Mouse (Mus musculus) midbrain, embryonic 16.5 days (tissue): ENCODE measurements at regions not wholly inside any gene's neighbourhood (a gene's known extent, or its start where the extent isn't known, plus 50 kb on each side); places are given as distances from the start of the nearest gene placed in this dataset.

Source experiments
- ATAC-seq: fragments of 200-750 bp; cut with Nextera tagmentation; 2 replicates; pipeline ENCODE4 v1.8.0; 2017; ENCODE audit warnings: moderate TSS enrichment
- H3K27ac ChIP-seq: fragments of 300-500 bp; sonication (generic); 2 replicates; pipeline ENCODE4 v1.5.1; 2014; ENCODE audit warnings: mild to moderate bottlenecking, low read length, mixed read lengths
- H3K27me3 ChIP-seq: fragments of 300-500 bp; sonication (generic); 2 replicates; pipeline ENCODE4 v1.6.1; 2014; ENCODE audit warnings: low read depth, low read length, mixed read lengths; ENCODE audit not compliant: control insufficient read depth, insufficient read depth
- H3K36me3 ChIP-seq: fragments of 300-500 bp; sonication (generic); 2 replicates; pipeline ENCODE4 v1.6.1; 2014; ENCODE audit warnings: mild to moderate bottlenecking, low read length, moderate library complexity, mixed read lengths; ENCODE audit not compliant: control insufficient read depth, insufficient read depth
- H3K4me1 ChIP-seq: fragments of 300-500 bp; sonication (generic); 2 replicates; pipeline ENCODE4 v1.6.1; 2014; ENCODE audit warnings: mild to moderate bottlenecking, low read length, mixed read lengths; ENCODE audit not compliant: control insufficient read depth, insufficient read depth
- H3K4me2 ChIP-seq: fragments of 300-500 bp; sonication (generic); 2 replicates; pipeline ENCODE4 v1.6.1; 2014; ENCODE audit warnings: mild to moderate bottlenecking, low read length, mixed read lengths
- H3K4me3 ChIP-seq: fragments of 300-500 bp; sonication (generic); 2 replicates; pipeline ENCODE4 v1.5.1; 2014; ENCODE audit warnings: low read depth, mild to moderate bottlenecking, low read length, moderate library complexity, mixed read lengths
- H3K9ac ChIP-seq: fragments of 300-500 bp; sonication (generic); 2 replicates; pipeline ENCODE4 v1.6.1; 2014; ENCODE audit warnings: low read depth, low read length, mixed read lengths
- H3K9me3 ChIP-seq: fragments of 300-500 bp; sonication (generic); replicated peaks from 2 replicates; pipeline ENCODE4 v1.6.1; 2014; ENCODE audit warnings: mild to moderate bottlenecking, low read length, mixed read lengths; ENCODE audit not compliant: control insufficient read depth, poor library complexity, severe bottlenecking
- WGBS: fragments of 180-500 bp; shearing (Covaris S2); extraction: QIAGEN DNeasy Blood & Tissue Kit; methylation state at CpG from one replicate; pipeline ENCODE4 v1.1.7; 2014; 5-methylcytosine and 5-hydroxymethylcytosine counted together

DNA sequence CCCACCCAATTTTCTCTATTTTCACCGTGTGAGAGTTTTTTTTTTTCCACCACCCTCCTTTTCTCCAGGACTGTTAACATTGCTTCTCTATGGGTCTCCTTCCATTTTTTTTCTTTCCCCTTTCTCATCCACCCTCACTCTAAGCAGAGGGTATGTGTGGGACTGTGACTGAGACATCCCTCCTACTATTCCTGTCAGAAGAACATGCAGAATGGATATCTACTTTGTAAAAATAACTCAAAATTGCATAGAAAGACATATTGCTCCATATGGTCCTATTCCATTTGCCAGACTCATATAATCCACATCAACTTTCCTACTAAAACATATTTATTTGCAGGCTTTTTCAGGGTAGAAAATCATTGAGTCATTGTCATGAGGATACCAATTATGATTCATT, 135.3 kb upstream of the Pabpc4l start:
- no peak overlapping the region for H3K4me3 ChIP-seq
- H3K9me3 ChIP-seq = no peaks in the 10 kb centered on the region
- 78% methylated on average over 1 of the region's 1 CpGs for WGBS
- no peaks in the 10 kb centered on the region for H3K36me3 ChIP-seq
- no peak overlapping the region for H3K9ac ChIP-seq
- no peaks in the 10 kb centered on the region for H3K4me1 ChIP-seq
- H3K27ac ChIP-seq = no peak overlapping the region
- no peak overlapping the region for H3K4me2 ChIP-seq
- H3K27me3 ChIP-seq = no peaks in the 10 kb centered on the region
- ATAC-seq = no peak

DNA sequence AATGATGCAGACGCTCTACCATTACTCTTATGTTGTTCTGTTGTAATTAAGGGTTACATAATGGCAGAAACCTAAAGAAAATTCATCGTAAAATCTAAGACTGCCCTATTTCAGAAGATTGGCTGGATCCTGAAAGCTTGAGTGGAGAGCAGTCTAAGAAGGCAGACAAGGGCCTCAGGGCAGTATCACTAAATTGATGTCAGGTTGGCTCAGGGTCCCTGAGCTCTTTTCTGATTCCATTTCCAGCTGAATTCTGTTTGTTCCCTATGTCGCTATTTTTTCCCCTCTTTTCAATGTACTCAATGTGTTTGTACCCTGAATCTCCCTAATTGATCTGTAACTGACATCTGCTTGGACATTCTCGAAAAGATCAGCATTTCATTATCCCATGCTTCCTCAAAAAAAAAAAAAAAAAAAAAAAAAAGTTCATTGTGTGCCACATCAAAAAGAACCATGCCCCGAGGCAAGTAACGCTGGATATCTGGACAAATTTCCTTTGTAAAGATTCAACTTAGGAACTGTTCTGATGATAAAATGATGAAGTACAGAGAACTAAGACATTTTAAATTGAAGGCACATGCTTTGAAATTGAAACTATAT, 118.7 kb upstream of the Pabpc4l start:
- WGBS = 27% methylated on average over 6 of the region's 6 CpGs
- peak; percentile 60; the same call in 1 of the 2 replicates for ATAC-seq
- no peaks in the 10 kb centered on the region for H3K27me3 ChIP-seq
- no peaks in the 10 kb centered on the region for H3K36me3 ChIP-seq
- H3K4me3 ChIP-seq = no peak overlapping the region
- H3K9ac ChIP-seq = no peak overlapping the region
- no peaks in the 10 kb centered on the region for H3K4me1 ChIP-seq
- no peaks in the 10 kb centered on the region for H3K9me3 ChIP-seq
- H3K27ac ChIP-seq = no peak overlapping the region
- no peak overlapping the region for H3K4me2 ChIP-seq

DNA sequence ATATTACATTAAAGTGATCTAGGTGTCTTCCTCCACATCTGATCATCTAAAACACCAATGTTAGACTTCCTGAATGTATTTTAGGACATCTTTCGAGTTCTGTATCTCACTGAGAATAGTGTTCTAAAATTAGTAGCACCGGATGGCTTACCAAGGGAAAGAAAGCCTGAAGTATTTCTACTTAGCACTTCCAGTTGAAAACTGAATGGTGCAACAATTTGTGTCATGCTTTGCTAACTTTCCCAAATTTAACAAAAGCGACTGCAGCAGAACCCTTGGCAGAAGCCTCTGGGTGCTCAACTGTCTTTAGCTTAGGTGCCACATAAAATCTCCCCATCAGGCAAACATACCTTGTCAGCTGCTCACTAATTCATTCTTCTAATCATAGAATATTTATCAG, 105.6 kb upstream of the Pabpc4l start:
- H3K4me3 ChIP-seq = no peak overlapping the region
- no peaks in the 10 kb centered on the region for H3K27me3 ChIP-seq
- no peak overlapping the region for H3K27ac ChIP-seq
- H3K4me1 ChIP-seq = no peaks in the 10 kb centered on the region
- no peaks in the 10 kb centered on the region for H3K9me3 ChIP-seq
- no peak overlapping the region for H3K9ac ChIP-seq
- H3K36me3 ChIP-seq = no peaks in the 10 kb centered on the region
- no peak for ATAC-seq
- H3K4me2 ChIP-seq = no peak overlapping the region
- 90% methylated on average over 3 of the region's 3 CpGs for WGBS

DNA sequence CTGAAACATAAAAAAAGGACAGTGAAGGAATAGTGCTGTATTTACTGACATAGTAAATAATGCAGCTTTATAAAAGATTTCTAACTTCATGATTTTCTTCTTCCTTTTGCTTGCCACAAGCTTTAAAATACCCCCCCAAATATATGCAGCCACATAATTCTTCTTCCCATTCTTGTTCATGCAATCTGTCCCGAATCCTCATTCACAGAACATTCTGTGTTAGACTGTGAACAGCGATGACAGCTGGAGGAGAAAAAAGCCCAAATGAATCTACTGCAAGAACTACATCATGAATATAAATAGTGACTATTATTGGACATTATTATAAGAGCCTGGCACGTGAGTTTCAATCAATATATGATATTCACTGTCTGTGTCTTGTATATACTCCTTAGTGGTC, 90.6 kb upstream of the Pabpc4l start:
- no peak overlapping the region for H3K4me2 ChIP-seq
- 76% methylated on average over 3 of the region's 3 CpGs for WGBS
- no peak overlapping the region for H3K9ac ChIP-seq
- no peaks in the 10 kb centered on the region for H3K4me1 ChIP-seq
- no peak overlapping the region for H3K27ac ChIP-seq
- no peaks in the 10 kb centered on the region for H3K36me3 ChIP-seq
- no peak overlapping the region for H3K4me3 ChIP-seq
- no peaks in the 10 kb centered on the region for H3K27me3 ChIP-seq
- no peak for ATAC-seq
- no peaks in the 10 kb centered on the region for H3K9me3 ChIP-seq

DNA sequence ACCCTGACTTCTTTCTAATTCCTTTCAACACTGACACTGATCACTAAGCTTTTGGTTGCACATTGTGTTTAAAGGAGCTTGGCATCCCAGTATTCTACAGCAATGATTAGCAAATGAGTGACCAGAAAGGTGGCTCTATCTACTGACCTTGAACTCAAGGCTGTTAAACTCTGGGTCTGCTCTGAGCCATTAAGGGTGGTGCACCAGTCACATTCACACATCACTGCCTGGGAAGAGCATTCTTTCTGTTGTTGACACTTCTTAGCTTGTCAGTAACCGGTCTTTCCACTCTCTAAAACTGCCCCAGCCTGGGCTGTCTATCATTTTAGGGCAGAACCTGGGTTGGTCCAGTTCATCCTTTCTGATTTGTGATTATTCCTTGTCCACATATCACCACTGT, 63.1 kb upstream of the Pabpc4l start:
- Histone ChIP-seq H3K4me3 (no peak overlapping the region), H3K36me3 (no peaks in the 10 kb centered on the region), H3K4me2 (no peak overlapping the region), H3K9me3 (no peaks in the 10 kb centered on the region), H3K27me3 (no peaks in the 10 kb centered on the region), H3K4me1 (no peaks in the 10 kb centered on the region), H3K9ac (no peak overlapping the region), H3K27ac (no peak overlapping the region)
- no peak for ATAC-seq
- 89% methylated on average over 1 of the region's 1 CpGs for WGBS

DNA sequence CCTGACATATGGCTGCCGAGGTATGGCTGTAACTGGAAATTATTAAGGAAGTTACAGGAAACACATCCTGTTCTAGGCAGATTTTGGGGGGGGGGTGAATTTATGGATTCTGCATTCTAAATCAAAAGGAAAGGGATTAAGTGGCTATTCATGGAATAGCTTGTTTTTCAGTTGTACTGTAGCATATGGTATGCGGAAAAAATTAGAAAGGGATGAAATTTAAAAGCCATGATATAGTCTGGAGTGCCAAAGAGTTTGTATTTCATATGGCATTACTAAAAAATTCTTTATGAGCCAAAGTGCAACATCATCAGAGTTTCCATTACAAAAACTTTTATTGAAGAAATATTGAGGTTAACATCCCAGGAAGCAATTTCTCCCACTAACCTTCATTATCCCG, 55.7 kb upstream of the Pabpc4l start:
- Histone ChIP-seq H3K36me3 (no peaks in the 10 kb centered on the region), H3K27me3 (no peaks in the 10 kb centered on the region), H3K27ac (no peak overlapping the region), H3K4me1 (no peaks in the 10 kb centered on the region), H3K4me2 (no peak overlapping the region), H3K9me3 (no peaks in the 10 kb centered on the region), H3K4me3 (no peak overlapping the region), H3K9ac (no peak overlapping the region)
- ATAC-seq = no peak
- WGBS = 91% methylated on average over 3 of the region's 3 CpGs
